Mouse (Mus musculus): Measurements from ENCODE around the gene Tpi1. TPM values are rescaled to one million over a fixed set of nuclear protein-coding genes. Genes with fewer than 3 reads are reported as not detected.

The Tpi1 gene
- polyA plus RNA-seq, 1 experiment from 2014 or later, result 468 TPM

DNA sequence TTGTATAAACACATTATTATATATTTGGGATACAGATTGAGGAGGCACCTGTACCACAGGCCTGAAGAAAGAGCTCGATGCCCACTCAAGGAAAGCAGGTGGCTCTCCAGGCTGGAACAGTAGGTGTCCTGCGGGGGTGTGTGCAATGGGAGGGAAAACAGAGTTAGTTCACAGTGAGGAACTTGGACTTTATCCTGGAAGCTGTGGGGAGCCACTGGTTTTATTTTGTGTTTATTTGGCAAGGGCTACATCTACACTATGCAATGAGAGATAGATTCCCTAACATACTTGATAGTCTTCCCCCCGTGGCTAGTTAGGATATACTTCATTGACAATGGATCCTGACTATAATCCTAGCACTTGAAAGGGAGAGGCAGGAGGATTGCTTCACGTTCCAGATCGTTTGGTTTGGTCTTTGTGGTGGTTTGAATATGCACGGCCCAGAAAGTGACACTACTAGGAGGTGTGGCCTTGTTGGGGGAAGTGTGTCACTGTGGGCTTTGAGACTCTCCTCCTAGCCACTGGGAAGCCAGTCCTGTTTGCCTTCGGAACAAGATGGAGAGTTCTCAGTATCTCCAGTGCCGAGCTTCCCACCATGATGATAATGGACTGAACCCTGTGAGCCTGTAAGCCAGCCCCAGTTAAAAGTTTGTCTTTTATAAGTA, 27.2 kb downstream of the Tpi1 start:
- WGBS, result 51% methylated on average over 8 of the region's 8 CpGs
- H3K27me3 ChIP-seq, result no peaks in the 10 kb centered on the region
- H3K9ac ChIP-seq, result no peak overlapping the region
- no peaks in the 10 kb centered on the region for H3K9me3 ChIP-seq
- no peak overlapping the region for H3K4me3 ChIP-seq
- H3K4me2 ChIP-seq, result no peak overlapping the region
- no peaks in the 10 kb centered on the region for H3K36me3 ChIP-seq
- no peak for ATAC-seq (ENCODE audit: low FRiP score, low read depth)
- no peak overlapping the region for H3K27ac ChIP-seq (replicated peaks)
- H3K4me1 ChIP-seq (replicated peaks), result no peaks in the 10 kb centered on the region

DNA sequence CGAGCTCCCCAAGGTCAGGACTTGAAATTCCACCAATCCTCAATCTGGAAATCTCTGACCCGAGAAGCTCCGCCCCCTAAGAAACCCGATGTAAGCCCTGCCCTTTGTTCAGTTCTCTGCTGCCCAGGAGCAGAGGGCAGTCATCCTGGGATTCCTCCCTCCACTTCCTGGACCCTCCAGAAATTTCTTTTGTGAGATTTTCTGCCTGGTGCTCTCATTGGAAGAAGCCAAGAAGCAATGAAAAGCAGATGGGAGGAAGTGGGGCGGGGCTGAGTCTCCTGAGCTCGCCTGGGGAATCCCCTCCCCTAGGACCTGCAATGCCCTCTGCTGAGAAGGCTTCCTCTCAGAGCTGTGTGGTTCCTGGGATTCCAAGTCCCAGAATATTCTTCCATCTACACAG, 31.7 kb downstream of the Tpi1 start:
- no peak overlapping the region for H3K9ac ChIP-seq
- H3K9me3 ChIP-seq, result no peaks in the 10 kb centered on the region
- H3K4me1 ChIP-seq (replicated peaks), result peaks cover 11% of the 10 kb centered on the region
- ATAC-seq (ENCODE audit: low FRiP score, low read depth), result no peak
- no peak overlapping the region for H3K4me3 ChIP-seq
- WGBS, result 27% methylated on average over 6 of the region's 6 CpGs
- no peak overlapping the region for H3K4me2 ChIP-seq
- no peaks in the 10 kb centered on the region for H3K27me3 ChIP-seq
- H3K27ac ChIP-seq (replicated peaks), result no peak overlapping the region
- H3K36me3 ChIP-seq, result no peaks in the 10 kb centered on the region

DNA sequence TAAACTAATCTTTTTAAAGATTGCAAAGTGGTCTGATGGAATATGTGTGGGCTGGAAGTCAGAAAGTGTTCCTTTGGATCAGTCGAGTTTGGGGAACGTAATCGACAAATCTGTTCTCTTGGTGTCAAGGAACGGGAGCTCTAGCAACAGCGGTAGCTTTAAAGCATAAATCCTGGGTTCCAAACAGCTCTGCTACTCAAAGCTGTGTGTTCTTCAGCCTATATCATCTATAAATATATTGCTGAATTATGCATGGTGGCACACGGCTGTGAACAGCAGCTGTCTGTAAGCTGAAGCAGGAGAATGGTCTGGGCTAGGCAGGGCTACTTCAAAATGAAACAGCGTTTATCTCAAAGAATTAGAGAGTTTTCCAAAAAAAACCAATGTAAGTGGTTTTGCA, 33.2 kb downstream of the Tpi1 start:
- Histone ChIP-seq H3K4me3 (no peak overlapping the region), H3K9me3 (no peaks in the 10 kb centered on the region), H3K4me2 (no peak overlapping the region), H3K27ac (replicated peaks) (no peak overlapping the region), H3K4me1 (replicated peaks) (peaks cover 11% of the 10 kb centered on the region), H3K27me3 (no peaks in the 10 kb centered on the region), H3K36me3 (no peaks in the 10 kb centered on the region), H3K9ac (no peak overlapping the region)
- no peak for ATAC-seq (ENCODE audit: low FRiP score, low read depth)
- 90% methylated on average over 7 of the region's 7 CpGs for WGBS

DNA sequence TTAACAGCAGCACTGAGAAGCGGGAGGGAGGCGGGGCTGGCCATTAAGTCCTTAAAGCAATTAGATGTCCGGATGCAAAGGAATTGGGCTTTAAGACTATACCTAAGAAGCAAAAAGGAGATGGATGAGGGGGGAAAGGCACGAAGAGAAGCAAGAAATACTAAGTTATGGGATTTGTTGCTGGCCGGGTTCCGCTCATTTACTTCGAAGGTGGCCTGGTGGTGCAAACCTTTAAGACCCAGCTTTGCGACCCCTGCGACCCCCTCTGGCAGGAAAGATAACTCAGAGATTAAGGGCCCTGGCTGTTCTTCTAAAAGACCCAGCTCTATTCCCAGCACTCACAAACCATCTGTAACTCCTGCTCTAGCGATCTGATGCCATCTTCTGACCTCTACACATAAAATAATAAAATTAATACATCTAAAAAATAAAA, 34.1 kb downstream of the Tpi1 start:
- peak overlapping the region; percentile 29; the same call in 1 of the 2 replicates for H3K27ac ChIP-seq (replicated peaks)
- no peaks in the 10 kb centered on the region for H3K36me3 ChIP-seq
- peaks cover 11% of the 10 kb centered on the region for H3K4me1 ChIP-seq (replicated peaks)
- H3K4me2 ChIP-seq, result peak overlapping the region; percentile 65
- H3K27me3 ChIP-seq, result no peaks in the 10 kb centered on the region
- H3K9me3 ChIP-seq, result no peaks in the 10 kb centered on the region
- H3K9ac ChIP-seq, result peak overlapping the region; percentile 23
- peak; percentile 20; the same call in 1 of the 2 replicates for ATAC-seq (ENCODE audit: low FRiP score, low read depth)
- 2% methylated on average over 10 of the region's 10 CpGs for WGBS
- H3K4me3 ChIP-seq, result peak overlapping the region; percentile 38

DNA sequence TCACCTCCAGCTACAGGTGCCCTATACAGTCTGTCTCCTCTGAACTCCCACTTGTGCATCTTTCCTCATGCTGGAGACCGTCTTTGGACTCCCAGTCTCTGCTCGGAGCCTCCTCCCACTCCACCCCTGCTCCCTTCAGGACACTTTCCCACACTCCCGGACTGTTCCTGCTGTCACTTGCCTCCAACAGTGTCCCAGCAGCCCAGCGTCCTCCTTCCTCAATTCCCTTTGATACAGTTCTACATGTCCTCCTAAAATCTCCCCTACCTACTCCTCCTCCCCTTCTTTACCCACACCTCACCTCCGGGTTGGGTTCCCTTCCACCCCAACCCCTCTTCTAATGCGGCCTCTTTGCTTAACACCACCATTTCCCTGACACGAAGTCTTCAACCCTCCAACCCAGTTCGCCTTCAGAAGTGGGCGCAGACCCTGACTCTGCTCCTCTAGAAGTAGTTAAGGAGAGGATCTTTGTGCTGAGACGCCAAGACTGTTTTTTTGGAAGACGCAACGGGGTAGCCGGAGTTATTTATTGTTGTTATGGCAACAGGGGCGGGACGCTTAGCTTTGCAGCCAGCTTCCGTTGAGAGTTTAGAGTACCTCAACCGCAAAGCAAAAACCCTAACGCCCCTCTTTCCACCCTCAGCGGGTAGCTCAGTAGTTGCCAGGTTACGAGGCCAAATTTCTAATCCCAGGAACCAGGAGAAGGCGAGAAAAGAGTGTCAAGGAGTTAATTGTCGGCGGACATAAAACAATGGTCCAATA, 34.7 kb downstream of the Tpi1 start, which contains the start of gene Lrrc23:
TSS of gene Lrrc23 (minus strand) at position 506 of the 762 bp plus-strand sequence.
- Histone ChIP-seq H3K4me2 (peak within 1 kb of the TSS; percentile 65), H3K4me1 (replicated peaks) (peaks cover 11% of the 10 kb centered on the region), H3K27me3 (no peaks in the 10 kb centered on the region), H3K4me3 (peak within 1 kb of the TSS; percentile 38), H3K9me3 (no peaks in the 10 kb centered on the region), H3K27ac (replicated peaks) (peak within 1 kb of the TSS; percentile 29; the same call in 1 of the 2 replicates), H3K9ac (peak within 1 kb of the TSS; percentile 23), H3K36me3 (no peaks in the 10 kb centered on the region)
- ATAC-seq (ENCODE audit: low FRiP score, low read depth), result peak; percentile 60
- 2% methylated on average over 23 of the region's 23 CpGs for WGBS

DNA sequence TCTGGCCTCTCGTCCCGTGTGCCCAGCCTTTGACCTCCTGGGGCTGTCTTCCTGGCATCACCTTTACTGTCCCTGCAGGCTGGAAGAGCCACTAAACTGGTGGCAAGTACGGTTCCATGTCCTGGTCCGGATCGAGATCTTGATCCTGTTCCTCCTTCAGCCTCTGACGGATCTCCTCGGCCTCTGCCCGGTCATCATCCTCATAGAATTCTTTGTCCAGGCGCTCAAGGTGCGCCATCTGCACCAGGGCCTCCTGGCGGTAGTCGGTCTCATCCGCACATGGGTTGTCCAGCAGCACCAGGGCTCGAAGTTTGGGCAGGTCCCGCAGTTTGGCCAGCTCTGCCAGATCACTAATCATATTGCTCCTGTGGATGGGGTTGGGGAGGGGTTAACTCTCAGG, 43.6 kb downstream of the Tpi1 start:
- WGBS, result 89% methylated on average over 15 of the region's 15 CpGs
- Histone ChIP-seq H3K9me3 (no peaks in the 10 kb centered on the region), H3K9ac (no peak overlapping the region), H3K4me3 (no peak overlapping the region), H3K27ac (replicated peaks) (no peak overlapping the region), H3K4me2 (no peak overlapping the region), H3K27me3 (no peaks in the 10 kb centered on the region), H3K4me1 (replicated peaks) (peaks cover 34% of the 10 kb centered on the region), H3K36me3 (no peaks in the 10 kb centered on the region)
- no peak for ATAC-seq (ENCODE audit: low FRiP score, low read depth)

DNA sequence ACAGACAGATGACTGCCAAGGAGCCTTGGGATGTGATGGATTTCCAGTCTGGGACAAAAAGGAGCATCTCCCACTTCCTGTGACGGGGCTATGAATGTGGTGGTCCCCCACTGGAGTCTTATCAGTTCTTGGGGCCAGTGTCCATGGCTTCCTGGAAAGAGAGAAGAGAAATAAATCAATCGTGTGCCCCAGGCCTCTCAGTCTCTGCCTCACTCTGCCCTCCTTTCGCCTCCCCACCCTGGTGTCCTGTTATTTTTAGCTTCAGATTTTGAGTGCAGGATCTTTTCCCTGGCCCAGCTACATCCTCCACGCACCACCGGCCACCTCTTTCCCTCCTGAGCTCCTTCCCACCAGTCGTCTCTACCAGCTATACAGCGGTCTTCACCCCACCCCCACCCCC, 44.1 kb downstream of the Tpi1 start:
- Histone ChIP-seq H3K36me3 (no peaks in the 10 kb centered on the region), H3K4me3 (peak overlapping the region; percentile 62), H3K27me3 (no peaks in the 10 kb centered on the region), H3K9me3 (no peaks in the 10 kb centered on the region), H3K4me2 (peak overlapping the region; percentile 80), H3K27ac (replicated peaks) (peak overlapping the region; percentile 81; the same call in 1 of the 2 replicates), H3K9ac (peak overlapping the region; percentile 78), H3K4me1 (replicated peaks) (peaks cover 34% of the 10 kb centered on the region)
- 67% methylated on average over 7 of the region's 7 CpGs for WGBS
- ATAC-seq (ENCODE audit: low FRiP score, low read depth), result no peak

DNA sequence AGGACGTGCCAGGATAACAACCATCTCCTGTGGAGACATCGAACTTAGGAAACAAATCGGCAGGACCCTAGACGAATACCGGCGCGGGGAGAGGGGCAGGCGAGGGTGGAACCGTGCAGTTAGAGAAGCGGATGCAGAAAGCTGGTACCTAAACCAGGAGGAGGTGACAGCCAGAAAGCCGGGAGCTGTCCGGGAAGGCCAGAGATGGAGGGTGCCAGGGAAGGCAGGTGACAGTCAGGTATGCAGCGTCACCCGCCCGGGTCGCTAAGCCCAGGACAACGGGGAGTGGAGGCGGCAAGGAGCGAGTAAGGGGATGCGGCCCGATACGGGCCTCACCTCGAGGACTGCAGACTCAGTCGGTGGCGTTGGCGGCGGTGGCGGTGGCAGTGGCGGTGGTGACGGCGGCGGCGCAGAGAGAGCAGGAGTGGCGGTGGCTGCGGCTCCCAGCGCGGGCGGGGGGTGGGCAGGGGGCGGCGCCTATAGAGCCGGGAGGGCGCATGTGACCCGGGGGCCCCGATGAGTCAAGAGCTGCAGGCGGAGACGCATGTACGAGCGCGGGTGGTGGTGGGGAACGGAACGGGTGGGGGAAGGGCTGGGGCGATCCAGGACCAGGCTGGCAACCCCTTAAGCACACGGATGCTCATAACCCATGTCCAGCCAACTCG, 44.9 kb downstream of the Tpi1 start, which contains the start of gene Eno2:
TSS of gene Eno2 (minus strand) at position 573 of the 665 bp plus-strand sequence.
- H3K9ac ChIP-seq, result peak within 1 kb of the TSS; percentile 78
- ATAC-seq (ENCODE audit: low FRiP score, low read depth), result peak; percentile 84
- peaks cover 34% of the 10 kb centered on the region for H3K4me1 ChIP-seq (replicated peaks)
- H3K4me2 ChIP-seq, result peak within 1 kb of the TSS; percentile 80
- H3K36me3 ChIP-seq, result no peaks in the 10 kb centered on the region
- peak within 1 kb of the TSS; percentile 81 for H3K27ac ChIP-seq (replicated peaks)
- no peaks in the 10 kb centered on the region for H3K9me3 ChIP-seq
- WGBS, result under 1% methylated on average over 51 of the region's 54 CpGs
- H3K27me3 ChIP-seq, result no peaks in the 10 kb centered on the region
- peak within 1 kb of the TSS; percentile 62 for H3K4me3 ChIP-seq

DNA sequence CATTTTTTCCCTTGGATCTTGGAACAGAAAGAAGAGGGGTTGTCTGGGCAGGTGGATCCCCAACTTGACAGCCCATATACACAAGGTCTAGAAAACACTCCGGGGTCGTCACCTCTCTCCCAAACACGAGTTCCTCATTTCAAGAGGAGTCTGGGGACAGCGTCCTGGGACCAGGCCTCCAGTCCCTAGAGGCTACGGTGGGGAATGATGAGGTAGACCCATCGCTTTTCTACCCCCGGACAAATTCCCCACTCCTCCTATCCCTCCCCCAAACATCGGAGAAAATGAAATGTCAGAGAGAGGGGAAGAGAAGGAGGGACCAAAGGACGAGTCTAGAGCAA, 45.4 kb downstream of the Tpi1 start:
- Histone ChIP-seq H3K4me2 (peak overlapping the region; percentile 80), H3K4me3 (peak overlapping the region; percentile 62), H3K9me3 (no peaks in the 10 kb centered on the region), H3K4me1 (replicated peaks) (peaks cover 34% of the 10 kb centered on the region), H3K27me3 (no peaks in the 10 kb centered on the region), H3K36me3 (no peaks in the 10 kb centered on the region), H3K9ac (peak overlapping the region; percentile 78), H3K27ac (replicated peaks) (peak overlapping the region; percentile 81)
- peak; percentile 36 for ATAC-seq (ENCODE audit: low FRiP score, low read depth)
- WGBS, result 4% methylated on average over 9 of the region's 9 CpGs

DNA sequence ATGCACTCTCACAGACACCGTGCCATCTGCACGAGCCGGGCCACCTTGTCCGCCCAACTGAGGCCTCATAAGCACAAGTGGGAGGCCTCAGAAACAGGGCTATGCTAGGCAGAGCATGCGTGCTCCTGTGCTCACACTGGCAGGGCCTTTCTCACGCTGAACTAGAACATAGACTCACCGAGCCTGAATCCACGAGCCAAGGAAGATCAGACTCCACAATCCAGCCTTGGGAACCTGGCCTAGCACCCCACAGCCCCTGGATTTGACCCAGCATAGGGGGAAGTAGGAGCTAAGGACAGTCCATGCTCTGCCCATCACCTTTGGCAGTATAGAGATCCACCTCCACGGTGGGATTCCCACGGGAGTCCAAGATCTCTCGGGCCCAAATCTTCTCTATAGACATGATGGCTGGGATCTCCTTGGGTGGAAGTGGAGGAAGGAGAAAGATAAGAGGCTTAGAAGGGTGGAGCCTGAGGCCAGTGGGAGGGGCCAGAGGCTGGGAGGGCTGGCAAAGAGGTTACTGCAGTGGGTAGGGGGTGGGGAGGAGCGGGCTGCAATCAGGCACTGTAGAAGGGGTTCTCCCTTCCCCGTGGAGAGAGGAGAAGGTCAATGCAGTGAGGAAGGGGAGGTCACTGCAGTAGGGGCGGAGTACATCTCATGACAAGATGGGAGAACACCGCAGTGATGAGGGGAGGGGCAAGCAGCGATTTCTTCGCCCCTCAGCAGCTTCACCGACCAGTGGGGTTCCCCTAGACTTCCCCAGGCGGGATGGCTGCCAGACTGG, 46.0 kb downstream of the Tpi1 start:
- Histone ChIP-seq H3K4me1 (replicated peaks) (peaks cover 34% of the 10 kb centered on the region), H3K4me2 (peak overlapping the region; percentile 80), H3K27ac (replicated peaks) (peak overlapping the region; percentile 81), H3K27me3 (no peaks in the 10 kb centered on the region), H3K4me3 (peak overlapping the region; percentile 62), H3K9me3 (no peaks in the 10 kb centered on the region), H3K9ac (peak overlapping the region; percentile 78), H3K36me3 (no peaks in the 10 kb centered on the region)
- 20% methylated on average over 19 of the region's 19 CpGs for WGBS
- ATAC-seq (ENCODE audit: low FRiP score, low read depth), result peak; percentile 55

DNA sequence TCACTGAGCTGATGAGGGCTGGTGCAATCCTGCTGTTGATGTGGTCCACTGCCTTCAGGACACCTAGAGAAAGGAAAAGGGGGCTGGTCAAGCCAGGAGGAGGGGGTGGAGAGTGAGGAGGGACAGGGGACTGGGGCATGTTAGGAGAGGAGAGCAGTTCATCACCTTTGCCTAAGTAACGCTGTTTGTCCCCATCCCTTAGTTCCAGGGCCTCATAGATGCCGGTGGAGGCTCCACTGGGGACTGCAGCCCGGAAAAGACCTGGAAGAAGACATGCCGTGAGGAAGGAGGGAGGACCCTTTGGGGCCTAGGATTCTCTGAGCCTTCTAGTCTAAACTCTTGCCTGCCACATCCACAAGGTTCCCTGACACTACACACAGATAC, 46.6 kb downstream of the Tpi1 start:
- 31% methylated on average over 4 of the region's 4 CpGs for WGBS
- Histone ChIP-seq H3K9me3 (no peaks in the 10 kb centered on the region), H3K9ac (0 out of 2 replicates have a peak overlapping the region, but pooled peaks have one; percentile 78), H3K4me3 (peak overlapping the region; percentile 62), H3K27ac (replicated peaks) (peak overlapping the region; percentile 81; the same call in 1 of the 2 replicates), H3K36me3 (no peaks in the 10 kb centered on the region), H3K4me1 (replicated peaks) (peaks cover 34% of the 10 kb centered on the region), H3K27me3 (no peaks in the 10 kb centered on the region), H3K4me2 (peak overlapping the region; percentile 80)
- no peak for ATAC-seq (ENCODE audit: low FRiP score, low read depth)

Measured in hindbrain, embryonic 15.5 days (tissue).